Mouse (Mus musculus) megakaryocyte progenitor cell, adult 5-6 weeks (primary cell): ENCODE measurements at regions not wholly inside any gene's neighbourhood (a gene's known extent, or its start where the extent isn't known, plus 50 kb on each side); places are given as distances from the start of the nearest gene placed in this dataset.

Experiments used
- ATAC-seq: replicated peaks from 2 replicates; pipeline ENCODE4 v1.8.0; 2016; ENCODE audit warnings: mild to moderate bottlenecking, moderate TSS enrichment, inconsistent platforms; ENCODE audit not compliant: poor library complexity

DNA sequence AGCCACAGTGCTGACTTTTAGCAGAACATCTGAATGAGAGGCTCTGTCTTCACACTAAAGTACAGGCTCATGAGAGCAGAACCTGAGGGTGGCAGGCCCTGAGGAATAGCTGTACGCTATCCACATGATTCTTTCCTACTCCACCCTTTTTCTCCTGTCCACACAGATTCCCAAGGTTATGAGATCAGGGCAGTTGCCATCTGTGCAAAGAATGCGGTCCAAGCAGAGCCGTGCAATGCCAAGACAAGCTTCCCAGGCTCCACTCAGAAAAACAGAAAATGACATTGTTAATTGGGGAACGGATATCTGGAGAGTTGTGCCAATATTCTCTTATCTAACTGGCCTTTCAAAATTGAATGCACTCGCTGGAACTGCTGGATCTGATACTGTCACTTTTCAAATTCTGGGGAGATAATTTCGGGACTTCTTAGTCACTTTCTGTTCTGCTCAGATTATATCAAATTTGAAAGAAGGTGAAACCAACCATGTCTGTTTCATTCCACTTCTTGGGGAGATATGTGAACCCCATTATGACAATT lies 462.3 kb upstream of the Got2 start:
- ATAC-seq = no peak

DNA sequence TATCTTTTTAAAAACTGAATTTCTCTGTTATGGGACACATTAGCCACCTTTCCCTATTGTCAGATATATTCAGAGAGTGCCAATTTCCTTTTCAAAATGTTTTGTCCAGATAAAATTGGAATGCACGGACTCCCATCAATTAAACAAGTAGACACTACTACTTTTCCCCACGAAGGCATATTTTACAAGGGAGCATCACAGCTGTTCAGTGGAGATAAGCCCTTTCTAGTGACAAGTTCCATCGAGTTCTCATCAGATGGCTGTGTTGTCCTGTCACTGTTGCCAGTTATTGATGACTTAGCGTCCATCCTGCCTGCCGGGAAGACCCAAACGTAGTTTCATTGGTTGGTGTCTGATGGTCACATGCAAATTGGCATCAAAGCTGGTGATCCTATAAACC lies 461.2 kb upstream of the Got2 start:
- no peak for ATAC-seq

DNA sequence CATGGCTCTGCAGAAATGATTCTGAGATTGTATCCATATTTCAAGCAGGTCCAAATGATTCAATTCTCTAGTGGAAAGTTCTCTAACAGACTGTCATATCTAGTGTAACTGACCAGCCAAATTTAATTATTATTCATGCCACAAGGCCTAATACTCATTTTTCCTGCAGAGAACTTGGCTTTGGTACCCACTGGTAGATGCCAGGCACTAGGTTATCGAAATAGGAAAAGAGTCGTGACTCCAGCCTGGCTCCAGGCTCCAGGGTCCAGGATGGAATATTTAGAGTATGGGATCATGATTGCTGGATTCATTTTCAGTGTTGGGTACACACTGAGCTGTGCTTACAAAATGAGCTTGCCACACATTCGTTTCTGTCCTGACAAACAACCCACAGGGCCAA lies 452.4 kb upstream of the Got2 start:
- ATAC-seq = no peak

DNA sequence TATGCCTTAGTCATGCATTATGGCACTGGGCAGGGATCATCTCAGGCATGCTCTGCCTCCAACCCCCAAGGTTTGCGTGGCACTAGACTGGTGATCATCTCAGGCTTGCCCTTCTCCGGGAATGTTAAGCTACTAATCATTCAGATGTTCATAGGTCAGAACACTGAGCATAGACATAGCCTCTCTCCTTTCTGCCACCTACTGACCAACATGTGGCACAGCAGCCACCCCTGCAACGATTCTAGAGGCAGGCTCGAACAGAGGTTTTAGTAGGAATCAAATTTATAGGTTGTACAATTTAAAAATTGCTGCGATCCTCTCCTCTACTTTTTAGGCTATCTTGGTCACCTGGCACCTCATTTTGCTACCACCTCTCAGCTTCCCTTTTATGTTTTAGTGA lies 430.0 kb upstream of the Got2 start:
- no peak for ATAC-seq

DNA sequence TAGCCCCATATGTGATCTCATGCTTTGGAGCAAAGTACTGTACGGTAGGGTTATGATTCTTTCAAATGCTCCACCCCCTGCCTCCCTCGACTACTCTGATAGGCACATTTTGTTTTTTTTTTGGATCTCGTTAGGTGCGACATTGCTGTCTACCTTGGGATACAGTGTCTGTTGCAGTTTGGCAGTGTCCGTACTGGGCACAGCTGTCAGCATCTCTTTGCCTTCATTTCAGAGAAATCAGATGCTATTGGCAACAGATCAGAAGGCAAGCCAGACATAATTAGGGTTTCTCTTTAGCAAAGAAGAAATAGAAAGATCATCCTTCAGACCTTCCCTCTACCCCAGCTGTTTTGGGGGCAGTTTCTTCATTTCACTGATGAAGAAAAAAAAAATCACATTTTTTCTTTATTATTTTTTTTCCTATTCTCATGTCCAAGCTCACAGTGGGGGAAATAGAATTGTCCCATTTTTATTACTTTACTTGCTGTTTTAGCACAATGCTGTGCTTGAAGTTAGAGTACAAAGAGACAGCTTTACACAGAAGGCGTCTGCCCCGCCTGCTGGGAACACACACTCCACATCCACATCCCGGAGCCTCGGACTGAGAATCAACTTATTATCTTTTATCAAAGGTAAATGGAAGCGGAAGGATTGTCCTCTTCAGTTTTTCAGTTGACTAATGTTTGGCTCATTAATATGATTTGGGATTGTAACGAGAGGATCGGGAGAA lies 420.8 kb upstream of the Got2 start:
- ATAC-seq = no peak

DNA sequence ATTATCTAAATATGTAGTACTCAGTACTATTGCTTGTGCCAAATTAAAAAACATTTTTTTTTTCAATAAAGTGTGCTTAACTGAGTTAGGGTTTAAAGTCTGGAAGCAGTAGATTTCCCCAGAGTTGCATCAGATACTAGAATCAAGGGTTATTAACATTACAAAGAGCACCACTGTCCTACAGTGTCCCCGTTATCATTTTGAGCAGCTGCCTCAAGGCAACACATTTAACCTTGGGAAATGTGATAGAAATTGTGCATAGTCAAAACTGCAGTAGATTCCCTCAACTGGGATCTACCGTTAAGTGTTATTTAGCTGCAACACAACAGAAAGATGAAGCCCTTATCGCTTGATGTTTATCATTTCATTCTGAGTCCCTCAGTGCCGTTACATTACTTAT lies 408.3 kb upstream of the Got2 start:
- no peak for ATAC-seq

DNA sequence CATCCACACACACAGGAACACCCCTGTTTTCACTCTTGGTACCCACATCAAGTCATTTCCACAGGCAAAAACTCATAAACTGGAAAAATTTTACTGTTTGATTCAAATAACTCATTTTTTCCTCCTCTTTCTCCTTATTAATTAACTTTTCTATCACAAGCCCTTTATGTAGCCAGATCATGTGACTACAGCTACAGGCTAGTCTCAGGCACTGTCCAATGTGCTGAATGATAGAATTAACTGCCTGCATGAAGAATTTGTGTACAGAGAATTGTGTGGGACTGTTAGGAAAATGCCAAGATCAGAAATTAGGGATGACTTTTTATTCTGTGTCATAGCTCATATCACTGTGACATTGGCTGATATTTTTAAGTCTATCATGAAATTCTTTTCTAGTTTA lies 402.4 kb upstream of the Got2 start:
- no peak for ATAC-seq

DNA sequence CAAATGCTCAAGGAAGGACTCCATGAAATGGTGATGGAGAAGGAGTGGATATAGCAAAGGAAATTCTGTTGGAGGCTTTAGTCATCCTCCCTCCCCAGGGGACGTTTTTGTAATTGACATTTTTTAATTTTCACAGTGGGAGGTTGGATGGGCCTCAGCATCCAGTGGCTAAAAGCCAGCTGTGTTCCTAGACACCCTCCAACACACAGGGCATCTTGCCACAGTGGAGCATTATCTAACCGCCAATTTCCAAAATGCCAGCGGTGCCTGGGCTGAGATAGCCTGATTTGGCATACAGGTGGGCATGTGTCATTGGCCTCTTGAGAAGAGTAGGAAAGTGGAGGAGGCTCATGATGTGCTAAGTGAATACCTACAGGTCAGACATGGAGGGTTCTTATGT lies 401.2 kb upstream of the Got2 start:
- ATAC-seq = no peak

DNA sequence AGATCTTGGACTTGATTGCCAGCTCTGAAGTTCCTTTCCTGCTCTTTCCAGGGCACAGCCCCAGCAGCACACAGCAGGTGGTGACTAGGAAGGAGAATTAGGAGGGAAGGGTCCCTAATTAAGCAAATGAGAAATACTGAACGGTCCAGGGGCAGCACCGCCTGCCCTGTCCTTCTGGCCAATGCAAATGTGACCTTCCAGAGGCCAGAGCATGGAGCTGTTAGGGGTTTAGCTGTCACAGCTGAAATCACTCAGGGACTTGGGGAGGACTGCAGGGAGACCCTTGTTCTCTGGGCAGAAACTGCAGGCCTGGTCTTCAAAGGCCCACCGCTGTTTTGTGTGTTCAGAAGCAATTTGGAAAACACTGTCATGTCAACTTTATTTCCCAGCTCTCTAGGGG lies 400.2 kb upstream of the Got2 start:
- ATAC-seq = no peak

DNA sequence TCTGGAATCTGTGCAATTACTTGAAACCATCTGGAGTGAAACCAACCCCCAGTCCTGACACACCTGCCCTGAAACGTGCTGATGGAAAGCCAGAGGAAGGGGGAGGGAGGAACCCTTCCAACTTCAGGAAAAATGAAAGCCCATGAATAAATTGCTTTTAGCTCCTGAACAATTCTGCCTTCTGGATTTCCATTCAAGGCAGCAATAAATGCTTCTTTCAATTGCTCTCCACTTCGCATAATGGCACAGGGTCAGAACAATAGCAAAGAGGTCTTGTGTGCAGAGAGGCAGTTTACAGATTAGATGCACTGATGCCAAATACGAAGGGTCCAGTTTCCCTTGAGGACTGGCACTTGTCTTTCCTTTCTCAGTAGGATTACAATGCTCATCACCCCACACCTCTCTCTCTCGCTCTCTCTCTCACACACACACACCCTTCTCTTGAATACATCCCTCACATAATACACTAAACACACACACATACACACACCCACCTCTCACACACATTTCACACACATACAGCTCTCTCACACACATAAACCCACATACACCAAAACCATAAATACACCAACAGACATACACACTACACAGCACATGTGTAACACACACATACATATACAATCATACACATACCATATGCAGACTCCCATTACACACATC lies 389.3 kb upstream of the Got2 start:
- no peak for ATAC-seq

DNA sequence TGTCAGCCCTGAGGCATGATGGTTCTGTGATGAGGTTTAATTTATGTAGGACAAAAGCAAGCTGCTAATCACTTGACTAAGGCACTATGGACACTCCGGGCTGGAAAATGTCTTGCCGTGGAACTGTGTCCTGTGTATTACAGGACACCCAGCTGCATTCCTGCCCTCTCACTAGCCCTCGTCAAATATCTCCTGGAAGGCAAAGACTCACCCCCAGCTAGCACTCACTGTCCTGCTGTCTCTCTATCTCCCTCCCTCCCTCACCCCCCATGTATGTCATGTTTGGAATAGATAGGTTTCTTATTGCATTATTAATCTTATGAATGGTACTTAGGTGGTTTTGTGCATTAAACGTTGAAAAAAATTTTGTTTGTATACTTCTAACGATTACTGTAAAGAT lies 388.7 kb upstream of the Got2 start:
- ATAC-seq = no peak

DNA sequence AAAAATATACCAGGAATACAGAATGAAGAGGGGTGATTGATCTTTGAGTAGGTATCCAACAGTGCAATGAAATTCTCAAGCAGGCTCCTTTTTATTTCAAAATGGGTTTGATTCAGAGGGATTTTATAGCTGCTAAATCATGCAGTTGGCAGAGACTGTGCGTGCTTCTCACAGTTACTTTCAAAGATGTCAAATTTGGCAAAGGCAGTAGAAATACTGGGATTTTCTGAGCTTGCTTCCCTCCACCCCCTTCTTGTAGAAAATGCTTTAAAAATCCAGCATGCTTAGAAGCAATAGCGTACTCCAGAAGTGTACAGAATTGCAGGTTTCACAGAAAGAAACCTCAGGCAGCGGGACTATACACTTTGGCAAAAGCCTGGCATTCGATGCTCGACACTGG lies 367.9 kb upstream of the Got2 start:
- no peak for ATAC-seq

DNA sequence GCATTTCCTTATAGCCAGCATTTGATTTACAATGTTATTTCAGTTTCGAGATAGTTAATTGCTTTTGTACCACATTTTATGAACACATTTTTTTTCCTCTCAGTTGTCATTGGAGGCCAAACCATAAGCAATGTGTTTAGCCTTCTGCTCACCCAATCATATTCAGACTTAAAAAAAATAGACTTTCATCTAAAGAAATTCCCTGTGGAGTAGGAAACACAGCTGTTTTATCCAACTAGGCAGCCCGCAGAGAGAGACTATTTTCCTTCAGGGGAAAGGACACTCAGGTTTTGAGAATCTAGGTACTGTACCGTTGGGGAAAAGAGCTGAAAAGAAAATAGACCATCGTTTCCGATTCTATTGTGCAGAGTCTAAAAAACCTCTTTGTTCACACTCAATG lies 367.5 kb upstream of the Got2 start:
- ATAC-seq = no peak

DNA sequence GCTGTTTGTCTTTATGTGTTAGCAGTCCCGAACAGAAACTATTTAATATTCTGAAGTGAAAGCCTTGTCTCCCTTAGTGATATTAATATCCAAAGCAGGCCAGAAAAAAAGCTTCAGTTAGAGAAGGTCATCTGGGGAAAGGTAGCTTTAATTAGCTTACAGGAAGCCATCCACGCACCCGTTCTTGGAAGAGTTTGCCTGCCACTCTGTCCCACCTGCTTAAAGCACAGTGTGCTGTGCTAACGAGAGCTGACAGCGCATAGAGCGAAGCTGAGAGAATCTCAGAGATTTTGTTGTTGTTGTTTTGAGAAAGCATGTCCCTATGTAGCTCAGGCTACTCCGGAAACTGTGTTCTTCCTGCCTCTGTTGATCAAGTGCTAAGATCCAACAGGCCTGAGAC lies 357.7 kb upstream of the Got2 start:
- ATAC-seq = no peak

DNA sequence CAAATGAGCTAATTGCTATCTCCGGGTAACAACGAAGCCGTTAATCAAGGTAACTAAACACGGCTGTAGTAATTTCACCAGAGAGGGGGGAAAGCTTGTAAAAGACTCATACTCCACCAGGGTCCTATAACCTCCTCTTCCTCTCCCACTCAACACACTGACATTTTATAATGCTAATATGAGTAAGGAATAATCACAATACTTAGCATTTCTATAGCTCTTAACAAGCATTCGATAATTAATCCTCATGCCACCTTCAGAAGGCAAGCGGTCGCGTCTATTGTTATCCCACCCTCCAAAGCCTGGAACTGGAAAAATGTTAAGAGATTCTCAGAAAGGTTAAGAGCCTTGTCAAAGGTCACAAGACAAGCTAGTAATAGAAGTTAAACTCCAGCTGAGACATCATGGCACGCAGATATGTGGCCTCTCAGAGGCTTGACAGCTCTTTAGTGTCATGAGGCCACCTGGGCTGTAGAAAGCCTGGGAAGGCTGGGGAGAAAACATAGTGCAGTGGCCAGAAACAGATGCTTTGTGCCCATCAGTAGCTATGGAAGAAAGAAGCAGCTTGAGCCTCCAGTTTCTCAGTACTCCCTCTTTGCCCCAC lies 356.3 kb upstream of the Got2 start:
- no peak for ATAC-seq

DNA sequence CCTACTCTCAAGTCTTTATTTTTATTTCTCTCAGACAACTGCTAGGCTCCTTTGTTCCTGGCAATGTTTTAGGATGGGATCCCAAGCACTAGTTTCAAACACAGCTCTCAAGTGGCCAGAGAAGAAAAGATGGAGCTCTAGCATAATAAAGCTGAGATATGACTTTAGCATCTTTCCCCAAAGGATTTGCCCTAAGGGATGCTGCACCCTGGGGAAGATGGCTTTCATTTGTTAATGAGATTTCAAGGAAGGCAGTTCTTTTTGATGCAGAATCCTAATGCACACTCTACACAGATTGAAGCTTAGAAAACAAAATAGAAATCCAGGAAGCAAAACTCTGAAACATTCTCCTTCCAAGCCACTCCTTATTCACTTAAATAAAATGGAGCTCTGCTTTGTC lies 350.1 kb upstream of the Got2 start:
- ATAC-seq = no peak

DNA sequence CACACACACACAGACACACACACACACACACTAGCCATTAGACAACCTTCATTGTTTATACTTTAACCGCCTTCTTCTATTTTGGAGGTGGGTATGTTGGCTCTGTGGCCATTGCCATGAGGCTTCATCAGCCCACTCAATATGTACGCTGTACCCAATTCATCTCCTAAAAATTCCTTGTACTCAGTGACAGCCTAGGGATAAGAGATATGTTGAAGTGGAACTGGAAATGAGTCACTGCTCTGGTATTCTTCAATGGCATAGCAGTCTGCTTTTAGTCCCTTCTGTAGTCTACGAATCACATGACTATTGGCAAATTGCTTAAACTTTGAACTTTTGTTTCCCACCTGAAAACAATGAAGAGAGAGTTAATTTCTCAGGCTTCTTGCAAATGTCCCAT lies 349.6 kb upstream of the Got2 start:
- no peak for ATAC-seq

DNA sequence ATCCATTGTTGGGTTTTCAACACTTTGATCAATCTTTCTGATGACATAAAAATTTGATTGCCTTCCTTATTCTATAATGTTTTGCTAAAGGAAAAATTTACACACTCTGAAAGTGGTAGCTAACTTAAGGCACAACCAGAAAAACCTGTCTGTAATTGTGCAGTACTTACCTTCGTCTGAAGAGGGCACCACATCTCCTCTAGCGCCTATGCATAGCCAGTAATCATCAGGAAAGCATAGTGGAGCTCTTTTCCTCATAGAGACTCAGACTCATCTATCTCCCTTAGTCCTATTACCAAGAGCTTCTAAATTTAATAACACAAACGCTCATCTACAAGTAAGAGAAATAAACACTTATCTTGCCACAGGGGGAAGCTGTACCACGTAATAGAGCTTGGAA lies 342.1 kb upstream of the Got2 start:
- ATAC-seq = no peak
